Mouse (Mus musculus) heart, postnatal 0 days (tissue): ENCODE measurements around the gene Ptk6.

Experiments
- CTCF ChIP-seq: IDR thresholded peaks from 2 replicates; pipeline ENCODE4 v1.5.1; 2016; ENCODE audit warnings: antibody characterized with exemption, control low read depth, low read depth
- EP300 ChIP-seq: IDR thresholded peaks from 2 replicates; pipeline ENCODE4 v1.6.1; 2016; ENCODE audit warnings: antibody characterized with exemption, low read depth

GRCm38 (mm10) chr2:181234680-181235079 lies 32.1 kb upstream of the Ptk6 start:
- TF ChIP-seq EP300 (no peak), CTCF (no peak)
